Mouse (Mus musculus) erythroblast, embryonic 14.5 days (primary cell): ENCODE measurements at regions not wholly inside any gene's neighbourhood (a gene's known extent, or its start where the extent isn't known, plus 50 kb on each side); places are given as distances from the start of the nearest gene placed in this dataset.

Experiments
- GATA1 ChIP-seq: IDR thresholded peaks from 2 replicates; pipeline ENCODE4 v1.6.1; 2012; ENCODE audit warnings: low read length, inconsistent platforms, mixed read lengths
- TAL1 ChIP-seq: IDR thresholded peaks from 3 replicates; pipeline ENCODE4 v1.6.1; 2012; ENCODE audit warnings: low read length, inconsistent platforms, mixed read lengths

- no peak for TF ChIP-seq TAL1
- TF ChIP-seq GATA1: no peak
Measured at GRCm38 (mm10) chr1:185534129-185534528, 79.5 kb downstream of the Slc30a10 start.
